Mouse (Mus musculus) ovary, postnatal 14 days (tissue): Measurements from ENCODE around the gene Hist1h3i.
"Not testable (repeated sequence)": the region's sequence is repeated elsewhere in the genome, so short reads cannot be mapped to it uniquely, and the experiment has no call there.

Experiments used
- DNase-seq: peaks from one replicate; pipeline ENCODE4 v3.0.0; 2022; ENCODE audit warnings: low spot score

Hist1h3i gene

DNA sequence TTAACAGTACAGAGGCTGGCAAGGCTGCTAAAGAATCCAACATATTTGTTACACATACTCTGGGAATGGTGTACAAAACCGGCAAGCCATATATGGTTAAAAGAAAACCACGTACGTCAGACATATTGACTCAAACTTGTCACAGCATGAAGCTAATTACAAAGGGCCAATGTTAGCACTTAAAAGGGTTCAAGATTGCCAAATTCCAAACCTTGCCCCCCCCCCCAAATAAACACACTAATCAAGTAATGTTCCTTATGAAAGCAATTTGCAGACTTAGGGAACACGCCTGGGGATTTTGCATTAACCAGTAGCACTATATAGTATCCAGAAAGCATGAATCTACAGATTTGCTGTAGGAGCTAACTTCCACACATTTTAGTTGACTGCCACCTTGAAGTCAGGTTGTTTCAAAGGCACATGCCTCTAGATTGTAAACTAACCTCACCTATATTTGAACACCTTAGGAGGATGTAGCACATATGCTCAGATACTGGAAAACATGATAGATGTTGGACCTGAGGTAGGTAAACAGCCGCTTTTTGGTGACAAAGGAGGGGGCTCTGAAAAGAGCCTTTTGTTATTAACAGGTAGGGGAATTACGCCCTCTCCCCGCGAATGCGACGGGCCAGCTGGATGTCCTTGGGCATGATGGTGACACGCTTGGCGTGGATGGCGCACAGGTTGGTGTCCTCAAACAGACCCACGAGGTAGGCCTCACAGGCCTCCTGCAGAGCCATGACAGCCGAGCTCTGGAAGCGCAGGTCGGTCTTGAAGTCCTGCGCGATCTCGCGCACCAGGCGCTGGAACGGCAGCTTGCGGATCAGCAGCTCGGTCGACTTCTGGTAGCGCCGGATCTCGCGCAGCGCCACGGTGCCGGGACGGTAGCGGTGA, 562 bp downstream of the Hist1h3i start:
- DNase-seq, result not testable (repeated sequence)

DNA sequence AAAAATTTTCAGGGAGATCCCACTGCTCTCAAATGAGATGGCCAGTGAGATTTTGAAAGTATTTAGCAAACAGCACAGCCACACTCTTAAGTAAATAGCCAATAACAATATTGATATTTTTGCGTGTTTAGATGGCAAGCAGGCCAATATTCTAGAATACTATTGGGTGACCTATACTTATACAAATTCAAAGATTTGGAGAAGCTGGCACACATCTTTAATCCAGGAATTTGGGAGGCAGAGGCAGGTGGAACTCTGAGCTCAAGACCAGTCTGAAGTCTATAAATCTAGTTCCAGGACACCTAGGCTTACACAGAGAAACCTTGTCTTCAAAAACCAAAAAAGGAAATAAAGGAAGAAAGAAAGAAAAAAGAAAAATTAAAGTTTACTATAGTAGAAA, 1.5 kb downstream of the Hist1h3i start:
- DNase-seq, result no peak

DNA sequence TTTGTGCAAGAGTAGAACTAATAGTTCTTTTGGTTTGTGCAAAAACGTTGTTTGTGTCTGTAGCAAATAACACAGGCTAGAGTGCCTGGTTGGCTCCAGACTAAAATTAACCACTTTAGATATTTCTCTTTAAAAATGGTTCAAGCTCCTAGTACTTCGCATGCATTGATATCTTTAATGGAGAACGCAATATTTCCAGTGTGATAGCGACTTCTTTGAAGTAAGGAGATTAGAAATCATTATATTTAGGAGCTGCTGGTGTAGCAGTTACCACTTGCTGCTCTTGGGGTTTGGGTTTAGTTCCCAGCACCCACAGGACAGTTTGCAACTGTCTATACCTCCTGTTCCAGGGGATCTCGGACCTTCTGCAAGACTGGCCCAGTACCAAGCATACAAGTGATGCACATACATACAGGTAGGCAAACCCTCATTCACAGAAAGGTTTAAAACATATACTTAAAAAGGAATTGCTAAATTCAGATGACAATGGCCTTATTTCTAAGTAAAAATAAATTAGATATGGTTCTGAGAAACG, 2.1 kb downstream of the Hist1h3i start:
- no peak for DNase-seq

DNA sequence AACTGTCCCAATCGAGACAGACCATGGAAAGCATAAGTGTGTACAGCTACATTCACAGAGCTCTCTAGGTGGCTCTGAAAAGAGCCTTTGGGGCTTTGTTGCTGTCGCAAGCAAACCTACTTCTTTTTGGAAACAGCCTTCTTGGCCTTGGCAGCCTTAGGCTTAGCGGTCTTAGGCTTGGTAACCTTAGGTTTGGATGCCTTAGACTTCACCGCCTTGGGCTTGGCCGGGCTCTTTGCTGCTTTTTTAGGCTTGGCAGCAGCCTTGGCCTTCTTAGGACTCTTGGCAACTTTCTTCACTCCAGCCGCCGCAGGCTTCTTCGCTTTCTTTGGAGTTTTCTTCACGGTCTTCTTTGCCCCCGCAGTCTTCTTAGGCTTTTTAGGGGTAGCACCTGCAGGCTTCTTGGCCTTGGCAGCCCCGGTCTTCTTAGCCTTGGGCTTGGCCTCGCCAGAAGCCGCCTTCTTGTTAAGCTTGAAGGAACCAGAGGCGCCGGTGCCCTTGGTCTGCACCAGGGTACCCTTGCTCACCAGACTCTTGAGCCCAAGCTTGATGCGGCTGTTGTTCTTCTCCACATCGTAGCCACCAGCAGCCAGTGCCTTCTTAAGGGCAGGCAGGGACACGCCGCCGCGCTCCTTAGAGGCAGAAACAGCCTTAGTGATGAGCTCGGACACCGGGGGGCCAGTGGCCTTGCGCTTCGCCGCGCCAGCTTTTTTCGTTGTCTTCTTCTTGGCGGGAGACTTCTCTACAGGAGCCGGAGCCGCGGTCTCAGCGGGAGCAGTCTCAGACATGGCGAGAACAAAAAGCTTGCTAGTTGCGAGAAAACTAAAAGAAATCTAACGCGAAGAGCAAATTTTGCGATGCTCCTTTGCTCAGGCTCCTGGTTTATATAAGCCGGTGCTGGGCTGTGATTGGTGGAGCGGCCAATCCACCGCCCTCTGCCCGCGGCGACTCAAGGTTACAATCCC, 3.1 kb downstream of the Hist1h3i start, which contains the start of gene Hist1h1b:
Gene Hist1h1b, minus strand, starts transcription at position 859 of the 965 bp plus-strand sequence.
- peak; percentile 51 for DNase-seq

DNA sequence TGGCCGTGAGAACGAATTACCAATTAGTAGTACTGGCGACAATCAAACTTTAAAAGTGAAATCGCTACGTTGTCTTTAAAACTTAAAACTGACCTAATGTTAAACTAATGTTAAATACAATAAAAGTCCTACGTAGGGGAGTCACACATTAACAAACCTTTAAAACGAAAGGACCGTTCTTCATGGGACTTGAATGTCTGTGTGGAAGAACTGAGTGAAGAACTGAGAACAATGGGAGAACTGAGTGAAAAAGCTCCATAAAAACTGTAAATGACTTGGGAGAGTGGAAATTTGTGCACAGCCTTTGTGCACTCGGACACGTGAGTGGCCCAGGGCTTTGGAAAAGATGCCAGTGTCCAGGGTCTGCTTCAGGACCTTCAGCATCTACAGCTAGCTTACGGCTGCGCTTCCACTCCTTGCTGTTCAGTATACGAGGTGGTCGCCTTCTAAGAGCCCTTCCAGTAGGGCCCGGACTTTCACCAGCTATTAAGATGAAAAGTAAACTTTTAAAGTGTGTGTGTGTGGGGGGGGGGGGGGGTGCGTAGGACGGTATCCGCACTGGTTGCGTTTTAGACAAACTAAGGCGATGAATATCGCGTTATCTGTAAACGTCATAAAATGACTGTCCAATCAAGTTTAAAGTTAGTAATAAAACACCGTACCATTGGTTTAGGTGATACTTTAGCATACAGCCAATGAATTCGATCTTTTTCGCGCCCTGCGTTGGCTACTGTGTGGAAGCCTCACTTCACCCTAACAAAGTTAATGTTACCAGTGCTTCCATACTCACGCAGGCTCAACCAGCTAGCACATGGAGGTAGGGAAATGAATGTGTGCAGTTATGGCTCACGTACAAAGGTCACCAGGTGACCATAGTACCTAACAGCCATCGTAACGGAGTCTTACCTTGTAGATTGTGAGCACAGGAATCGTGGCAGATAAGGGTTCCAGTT, 4.1 kb downstream of the Hist1h3i start:
- peak; percentile 43 for DNase-seq

DNA sequence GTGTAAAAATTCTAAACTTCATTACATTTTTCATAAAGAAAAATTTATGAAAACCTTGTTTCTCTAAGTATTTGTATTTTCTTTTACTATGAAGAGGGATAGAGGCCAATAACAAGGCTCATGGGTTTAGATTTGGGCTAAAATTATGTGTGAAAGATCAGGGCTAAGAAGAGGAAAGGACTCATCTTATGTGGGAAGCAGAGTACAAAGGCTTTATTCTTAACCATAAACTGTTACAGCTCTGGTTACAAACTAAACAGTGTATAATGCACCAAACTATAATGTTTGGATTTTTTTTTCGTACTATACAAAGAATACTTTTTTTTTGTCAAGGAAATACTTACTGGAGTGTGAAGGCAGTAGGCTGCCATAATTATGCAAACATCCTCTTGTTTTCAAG, 27.5 kb downstream of the Hist1h3i start:
- no peak for DNase-seq

DNA sequence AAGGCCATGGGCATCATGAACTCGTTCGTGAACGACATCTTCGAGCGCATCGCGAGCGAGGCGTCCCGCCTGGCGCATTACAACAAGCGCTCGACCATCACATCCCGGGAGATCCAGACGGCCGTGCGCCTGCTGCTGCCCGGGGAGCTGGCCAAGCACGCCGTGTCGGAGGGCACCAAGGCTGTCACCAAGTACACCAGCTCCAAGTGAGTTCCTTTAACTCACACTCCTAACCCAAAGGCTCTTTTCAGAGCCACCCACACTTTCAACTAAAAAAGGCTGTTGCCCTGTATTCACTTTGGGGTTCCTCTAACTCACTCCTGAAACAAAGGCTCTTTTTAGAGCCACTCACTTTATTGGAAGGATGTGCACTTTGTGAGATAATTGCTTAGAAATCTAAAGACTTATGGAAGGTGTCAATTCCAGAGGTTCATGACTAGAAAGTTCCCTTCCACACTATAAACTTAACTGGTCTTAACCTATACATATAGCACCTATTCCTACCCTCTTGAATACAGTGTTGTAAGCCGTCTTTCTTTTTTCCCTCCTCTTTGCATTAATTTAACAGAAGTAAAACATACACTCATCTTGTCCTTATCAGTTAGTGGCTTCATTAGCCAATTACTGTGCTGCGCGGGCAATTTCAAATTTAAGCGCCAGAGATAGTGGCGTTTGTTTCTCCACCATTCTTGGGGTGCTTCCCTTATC, 28.7 kb downstream of the Hist1h3i start:
- DNase-seq, result not testable (repeated sequence)

DNA sequence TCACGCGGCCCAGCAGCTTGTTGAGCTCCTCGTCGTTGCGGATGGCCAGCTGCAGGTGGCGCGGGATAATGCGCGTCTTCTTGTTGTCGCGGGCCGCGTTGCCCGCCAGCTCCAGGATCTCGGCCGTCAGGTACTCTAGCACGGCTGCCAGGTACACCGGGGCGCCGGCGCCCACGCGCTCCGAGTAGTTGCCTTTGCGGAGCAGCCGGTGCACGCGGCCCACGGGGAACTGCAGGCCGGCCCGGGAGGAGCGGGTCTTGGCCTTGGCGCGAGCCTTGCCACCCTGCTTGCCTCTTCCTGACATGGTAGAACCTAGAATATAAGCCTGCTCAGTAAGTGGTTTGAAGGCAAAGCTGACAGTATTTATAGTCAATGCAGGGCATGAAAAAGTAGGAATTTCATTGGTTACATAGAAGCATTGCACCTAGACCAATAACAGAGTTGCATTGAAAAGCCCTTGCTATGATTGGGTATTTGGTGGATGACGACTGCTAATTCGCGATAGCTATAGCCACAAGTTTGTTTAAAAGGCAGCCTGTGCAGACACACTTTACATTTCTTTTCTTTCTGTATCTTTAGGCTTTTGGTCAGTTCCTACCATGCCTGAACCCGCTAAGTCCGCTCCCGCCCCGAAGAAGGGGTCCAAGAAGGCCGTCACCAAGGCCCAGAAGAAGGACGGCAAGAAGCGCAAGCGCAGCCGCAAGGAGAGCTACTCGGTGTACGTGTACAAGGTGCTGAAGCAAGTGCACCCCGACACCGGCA, 29.5 kb downstream of the Hist1h3i start, which contains the start of the genes Hist1h2ak and Hist1h2bn:
Gene Hist1h2ak, minus strand, starts transcription at position 304 of the 762 bp plus-strand sequence.
Gene Hist1h2bn, plus strand, starts transcription at position 600 of the 762 bp plus-strand sequence.
- peak; percentile 46 for DNase-seq

DNA sequence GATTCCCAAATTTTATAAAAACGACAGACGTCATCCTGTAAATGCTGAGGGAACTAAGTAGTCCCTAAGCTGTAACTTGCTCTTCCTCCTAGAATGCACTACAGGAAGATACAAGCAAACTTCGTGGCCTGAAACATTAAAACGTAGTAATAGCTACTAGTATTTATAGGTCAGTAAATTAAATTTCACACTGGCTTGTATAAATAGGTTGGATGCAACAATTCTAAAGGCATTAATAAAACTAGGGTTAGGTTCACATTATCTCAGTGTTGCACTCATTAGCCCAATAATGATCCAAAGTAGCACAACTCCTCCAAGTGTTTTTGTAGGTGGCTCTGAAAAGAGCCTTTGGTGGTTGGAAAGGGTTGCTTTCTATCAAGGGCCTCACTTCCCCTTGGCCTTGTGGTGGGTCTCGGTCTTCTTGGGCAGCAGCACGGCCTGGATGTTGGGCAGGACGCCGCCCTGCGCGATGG, 30.1 kb downstream of the Hist1h3i start:
- DNase-seq, result no peak

DNA sequence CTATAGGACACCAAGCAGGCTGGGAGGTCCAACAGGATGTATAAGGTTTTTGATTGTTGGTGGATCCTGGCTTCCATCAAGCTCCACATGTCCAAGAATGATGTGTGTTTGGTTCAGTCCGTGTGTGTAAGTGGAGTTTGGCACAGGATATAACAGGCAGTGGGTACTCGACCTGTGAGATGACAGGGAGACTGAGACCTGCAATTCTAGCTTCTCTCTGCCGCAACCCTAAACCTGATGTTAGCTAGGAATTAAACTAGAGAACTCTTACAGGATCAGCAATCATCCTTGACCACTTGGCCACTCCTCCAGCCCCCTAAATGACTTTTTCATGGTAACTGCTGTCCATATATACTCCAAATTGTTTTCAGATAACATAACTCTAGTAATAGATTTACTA, 30.8 kb downstream of the Hist1h3i start:
- DNase-seq, result no peak

DNA sequence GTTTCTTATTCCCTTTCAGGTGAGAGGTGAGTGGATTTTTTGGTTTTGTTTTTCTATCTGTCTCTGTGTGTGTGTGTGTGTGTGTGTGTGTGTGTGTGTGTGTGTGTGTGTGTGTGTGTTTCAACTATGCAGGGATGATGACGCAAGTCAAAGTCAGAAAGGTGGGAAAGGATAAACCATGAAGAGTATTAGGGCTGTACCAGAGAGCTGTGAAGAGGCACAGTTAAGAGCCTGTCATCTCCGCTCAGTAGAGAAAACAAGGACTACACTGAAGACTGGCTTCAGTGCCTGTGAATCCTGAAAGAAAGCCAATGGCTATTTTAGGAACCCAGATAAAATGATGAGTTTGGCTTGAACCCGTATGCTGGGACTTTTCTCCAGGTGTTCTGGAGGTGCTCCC, 31.3 kb downstream of the Hist1h3i start:
- no peak for DNase-seq

DNA sequence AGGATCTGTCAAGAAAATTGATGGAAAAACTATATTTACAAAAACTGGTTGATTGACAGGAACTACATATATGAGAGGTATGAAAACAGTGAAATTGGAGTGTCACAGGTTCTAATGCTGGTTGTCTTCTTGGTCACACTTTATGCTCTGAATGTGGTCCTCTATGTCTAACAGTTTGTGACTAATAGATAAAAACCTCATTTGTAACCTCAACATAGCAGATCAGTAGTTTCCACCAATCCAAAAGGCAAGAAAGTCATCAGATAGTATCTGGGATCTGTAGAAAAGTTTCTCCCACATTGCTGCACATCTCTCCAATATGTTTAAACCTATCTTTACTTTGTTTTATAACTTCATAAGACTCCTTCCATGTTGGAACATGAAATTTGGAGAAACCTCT, 31.8 kb downstream of the Hist1h3i start:
- no peak for DNase-seq

DNA sequence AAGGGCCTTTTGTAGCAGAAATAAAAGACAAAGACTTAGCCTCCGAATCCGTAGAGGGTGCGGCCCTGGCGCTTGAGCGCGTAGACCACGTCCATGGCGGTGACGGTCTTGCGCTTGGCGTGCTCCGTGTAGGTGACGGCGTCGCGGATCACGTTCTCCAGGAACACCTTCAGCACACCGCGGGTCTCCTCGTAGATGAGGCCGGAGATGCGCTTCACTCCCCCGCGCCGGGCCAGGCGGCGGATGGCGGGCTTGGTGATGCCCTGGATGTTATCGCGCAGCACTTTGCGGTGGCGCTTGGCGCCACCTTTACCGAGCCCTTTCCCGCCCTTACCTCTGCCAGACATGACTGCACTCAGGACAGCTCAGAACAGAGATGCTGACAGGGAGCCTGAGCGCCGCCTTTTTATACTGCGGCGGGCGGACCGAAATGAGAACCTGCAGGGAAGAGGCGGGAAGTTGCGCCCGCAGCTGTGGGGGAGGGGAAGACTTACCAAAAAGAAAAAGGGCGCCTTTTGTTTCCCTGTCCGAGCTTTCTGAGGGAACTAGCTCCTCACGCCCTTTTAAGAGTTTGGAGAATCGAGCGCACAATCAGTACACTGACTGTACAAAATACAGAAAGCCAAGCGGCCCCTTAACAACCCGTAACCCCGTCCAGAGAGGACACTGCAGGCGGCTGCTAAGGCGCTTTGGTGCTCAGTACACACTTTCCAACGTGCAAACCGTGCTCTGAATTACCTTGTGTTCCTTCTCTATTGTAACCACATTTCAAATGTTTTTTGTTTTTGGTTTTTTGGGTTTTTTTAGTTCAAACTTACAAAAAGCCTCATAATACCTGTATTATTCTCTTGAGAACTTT, 32.8 kb downstream of the Hist1h3i start, which contains the start of gene Hist1h4k:
Gene Hist1h4k, minus strand, starts transcription at position 347 of the 859 bp plus-strand sequence.
- peak; percentile 93 for DNase-seq

DNA sequence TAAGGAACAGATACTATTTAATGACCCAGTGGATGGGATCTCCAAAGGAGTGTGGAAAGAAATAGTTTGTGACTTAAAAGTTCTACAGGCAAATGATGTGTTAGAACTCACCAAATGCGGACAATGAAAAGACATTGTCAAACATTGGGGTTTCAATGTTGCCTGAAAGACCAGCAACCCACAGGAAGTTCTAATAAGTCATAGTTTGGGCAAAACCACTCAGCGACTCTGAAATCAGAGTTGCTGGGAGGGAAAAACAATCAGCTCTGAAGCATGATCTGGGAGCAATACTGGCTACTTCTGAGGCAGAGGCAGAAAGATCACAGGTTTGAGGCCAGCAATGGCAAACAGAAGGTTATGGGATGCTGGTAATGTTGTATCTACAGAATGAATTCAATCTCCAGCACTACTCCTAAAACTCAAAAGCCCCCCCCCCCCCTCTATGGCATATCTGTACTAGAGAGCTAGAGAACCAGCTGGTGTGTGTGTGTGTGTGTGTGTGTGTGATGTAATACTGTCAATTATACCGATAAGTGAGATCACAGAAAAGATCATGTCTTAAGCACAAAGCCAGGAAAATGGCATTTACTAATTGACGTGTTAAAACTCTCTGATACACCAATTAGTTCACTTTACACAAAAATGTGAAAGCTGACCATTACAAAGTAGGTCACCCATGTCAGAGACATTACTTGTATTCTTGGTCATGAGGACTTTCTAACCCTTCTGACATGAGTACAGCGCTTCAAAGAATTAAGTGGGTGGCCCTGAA, 33.6 kb downstream of the Hist1h3i start:
- DNase-seq, result no peak

DNA sequence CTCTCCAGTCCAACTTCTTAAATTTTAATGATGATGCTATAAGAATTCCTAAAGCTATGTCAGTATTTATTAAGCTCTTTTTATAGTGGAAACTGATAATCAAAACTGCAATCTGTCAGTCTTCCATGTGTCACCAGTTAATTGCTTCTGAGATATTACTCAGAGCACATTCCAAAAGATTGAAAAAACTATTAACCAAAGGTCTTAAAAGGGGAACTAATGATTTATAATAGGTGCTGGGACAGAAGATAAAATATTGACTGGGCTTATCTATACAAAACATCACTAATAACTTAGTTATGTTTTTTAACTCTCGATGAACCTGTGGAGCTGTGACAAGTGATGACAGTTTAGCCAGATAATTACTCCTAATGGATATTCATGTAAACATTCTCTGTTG, 38.2 kb downstream of the Hist1h3i start:
- no peak for DNase-seq

DNA sequence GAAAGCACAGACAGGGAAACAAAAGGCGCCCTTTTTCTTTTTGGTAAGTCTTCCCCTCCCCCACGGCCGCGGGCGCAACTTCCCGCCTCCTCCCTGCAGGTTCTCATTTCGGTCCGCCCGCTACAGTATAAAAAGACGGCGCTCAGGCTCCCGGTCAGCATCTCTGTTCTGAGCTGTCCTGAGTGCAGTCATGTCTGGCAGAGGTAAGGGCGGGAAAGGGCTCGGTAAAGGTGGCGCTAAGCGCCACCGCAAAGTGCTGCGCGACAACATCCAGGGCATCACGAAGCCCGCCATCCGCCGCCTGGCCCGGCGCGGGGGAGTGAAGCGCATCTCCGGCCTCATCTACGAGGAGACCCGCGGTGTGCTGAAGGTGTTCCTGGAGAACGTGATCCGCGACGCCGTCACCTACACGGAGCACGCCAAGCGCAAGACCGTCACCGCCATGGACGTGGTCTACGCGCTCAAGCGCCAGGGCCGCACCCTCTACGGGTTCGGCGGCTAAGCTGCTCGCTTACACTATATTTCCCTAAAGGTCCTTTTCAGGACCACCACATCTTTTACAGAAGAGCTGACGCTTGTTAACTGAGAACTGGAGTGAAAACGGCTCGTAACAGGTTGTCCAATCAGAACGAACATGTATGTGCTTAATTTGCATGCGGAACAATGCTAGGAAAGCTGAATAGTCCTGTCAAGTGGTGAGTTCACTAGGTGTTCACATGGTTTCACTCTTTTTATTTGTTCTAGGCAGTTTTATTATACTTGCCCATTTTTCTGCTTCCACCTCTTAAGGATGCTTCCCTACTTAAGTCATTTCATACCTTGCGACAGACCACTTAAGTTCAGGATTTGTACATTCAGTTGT, 48.0 kb downstream of the Hist1h3i start, which contains the start of gene Hist1h4j:
Gene Hist1h4j, plus strand, starts transcription at position 159 of the 862 bp plus-strand sequence.
- DNase-seq, result peak; percentile 72
